In genomic region chr5:137012401-137012950, GRCm38 (mm10) we compare ENCODE assay signal across 17 mouse cellular contexts. TPM values are rescaled to one million over a fixed set of nuclear protein-coding genes. Genes with fewer than 3 reads are reported as not detected.
"Had no signal": no experiment of that assay in that cellular context is flagged by ENCODE, and none has a peak within 500 bp of the region (broad histone marks: within the 10 kb centered on the region; RNA-seq: fewer than 3 reads in every experiment).

No protein-coding gene starts in this region.

- H3K27ac ChIP-seq: limb, embryonic 15.5 days; liver, embryonic 12.5 days; midbrain, embryonic 15.5 days; neural tube, embryonic 12.5 days had no signal

- H3K4me3 ChIP-seq: limb, embryonic 15.5 days; liver, embryonic 12.5 days; megakaryocyte, embryonic 14.5 days; midbrain, embryonic 15.5 days; neural tube, embryonic 12.5 days had no signal

- H3K9me3 ChIP-seq: limb, embryonic 15.5 days; midbrain, embryonic 15.5 days had no signal

- DNase-seq: kidney, postnatal 10 days; lung, embryonic 14.5 days; lung, postnatal 10 days; lung, postnatal 4 days; thymus, adult 2 months; thymus, postnatal 25 days had no signal

- H3K27me3 ChIP-seq: limb, embryonic 15.5 days; midbrain, embryonic 15.5 days; neural tube, embryonic 12.5 days had no signal

- H3K36me3 ChIP-seq: limb, embryonic 15.5 days; liver, embryonic 12.5 days; midbrain, embryonic 15.5 days; neural tube, embryonic 12.5 days had no signal

- H3K4me1 ChIP-seq: limb, embryonic 15.5 days; liver, embryonic 12.5 days; megakaryocyte, embryonic 14.5 days; midbrain, embryonic 15.5 days; neural tube, embryonic 12.5 days had no signal

- H3K9ac ChIP-seq: limb, embryonic 15.5 days; liver, embryonic 12.5 days; lung, embryonic 14.5 days; midbrain, embryonic 15.5 days; neural tube, embryonic 12.5 days had no signal

- ATAC-seq: liver, embryonic 12.5 days; midbrain, embryonic 15.5 days had no signal

- H3K4me2 ChIP-seq: limb, embryonic 15.5 days; liver, embryonic 12.5 days; lung, embryonic 14.5 days; midbrain, embryonic 11.5 days; midbrain, embryonic 15.5 days; neural tube, embryonic 12.5 days had no signal

RNA-seq across cellular contexts. Expression of gene Vgf, which starts 13.7 kb away (rescaled TPM):
- total RNA-seq: monocyte, adult 5-6 weeks; neutrophil, adult 5-6 weeks had no signal
- polyA plus RNA-seq: limb, embryonic 11.5 days; liver, embryonic 12.5 days had no signal

RNA-seq across cellular contexts. Expression of gene Cldn15, which starts 46.1 kb away (rescaled TPM):
- total RNA-seq: left cerebral cortex, adult 18-20 months; left cerebral cortex, postnatal 10 days had no signal
